Mouse (Mus musculus) hindbrain, embryonic 13.5 days (tissue): ENCODE measurements around the gene Gm4353. TPM values are rescaled to one million over a fixed set of nuclear protein-coding genes. Genes with fewer than 3 reads are reported as not detected.
"Not testable (repeated sequence)": the region's sequence is repeated elsewhere in the genome, so short reads cannot be mapped to it uniquely, and the experiment has no call there.

Experiments
- ATAC-seq: fragments of 200-750 bp; cut with Nextera tagmentation; 2 replicates; pipeline ENCODE4 v1.8.0; 2017; ENCODE audit warnings: moderate TSS enrichment; ENCODE audit not compliant: low FRiP score
- H3K27ac ChIP-seq: fragments of 300-500 bp; sonication (generic); 2 replicates; pipeline ENCODE4 v1.5.1; 2015; ENCODE audit warnings: inconsistent platforms, mild to moderate bottlenecking, moderate library complexity
- H3K27me3 ChIP-seq: fragments of 300-500 bp; sonication (generic); 2 replicates; pipeline ENCODE4 v1.6.1; 2015; ENCODE audit warnings: mild to moderate bottlenecking, inconsistent platforms
- H3K36me3 ChIP-seq: fragments of 300-500 bp; sonication (generic); 2 replicates; pipeline ENCODE4 v1.6.1; 2015; ENCODE audit warnings: mild to moderate bottlenecking, inconsistent platforms
- H3K4me1 ChIP-seq: fragments of 300-500 bp; sonication (generic); replicated peaks from 2 replicates; pipeline ENCODE4 v1.6.1; 2015; ENCODE audit warnings: inconsistent platforms
- H3K4me2 ChIP-seq: fragments of 300-500 bp; sonication (generic); 2 replicates; pipeline ENCODE4 v1.6.1; 2015; ENCODE audit warnings: inconsistent platforms, mild to moderate bottlenecking, moderate library complexity
- H3K4me3 ChIP-seq: fragments of 300-500 bp; sonication (generic); 2 replicates; pipeline ENCODE4 v1.5.1; 2015; ENCODE audit warnings: mild to moderate bottlenecking, inconsistent platforms
- H3K9ac ChIP-seq: fragments of 300-500 bp; sonication (generic); 2 replicates; pipeline ENCODE4 v1.6.1; 2015; ENCODE audit warnings: mild to moderate bottlenecking, inconsistent platforms
- H3K9me3 ChIP-seq: fragments of 300-500 bp; sonication (generic); 2 replicates; pipeline ENCODE4 v1.6.1; 2016; ENCODE audit warnings: inconsistent platforms
- WGBS: fragments of 180-500 bp; shearing (Covaris S2); methylation state at CpG from one replicate; pipeline ENCODE4 v1.1.7; 2015; 5-methylcytosine and 5-hydroxymethylcytosine counted together
- polyA plus RNA-seq: library from polyadenylated mRNA; unstranded; fragments of >200 nt; fragmentation: Nextera tagmentation; extraction: Ambion mirVana; gene quantifications from 2 replicates; pipeline ENCODE4 v1.2.1, GENCODE M21; 2015

Gm4353 gene
- polyA plus RNA-seq, result 0.60 and 1.2 TPM in 2 replicates

GRCm38 (mm10) chr7:116084366-116084765, at the start of gene Gm4353:
Gene Gm4353, minus strand, starts transcription at chr7:116084635.
- H3K36me3 ChIP-seq, H3K27ac ChIP-seq, H3K9me3 ChIP-seq, H3K9ac ChIP-seq, H3K4me1 ChIP-seq, H3K4me2 ChIP-seq, H3K27me3 ChIP-seq, ATAC-seq, H3K4me3 ChIP-seq: not testable (repeated sequence)
- 96% methylated on average over 11 of the region's 11 CpGs for WGBS

GRCm38 (mm10) chr7:116132078-116132477, 47.6 kb upstream of the Gm4353 start:
- 0 out of 2 replicates have a peak overlapping the region, but pooled peaks have one; percentile 65 for H3K27ac ChIP-seq
- H3K9ac ChIP-seq, result 0 out of 2 replicates have a peak overlapping the region, but pooled peaks have one; percentile 19

DNA sequence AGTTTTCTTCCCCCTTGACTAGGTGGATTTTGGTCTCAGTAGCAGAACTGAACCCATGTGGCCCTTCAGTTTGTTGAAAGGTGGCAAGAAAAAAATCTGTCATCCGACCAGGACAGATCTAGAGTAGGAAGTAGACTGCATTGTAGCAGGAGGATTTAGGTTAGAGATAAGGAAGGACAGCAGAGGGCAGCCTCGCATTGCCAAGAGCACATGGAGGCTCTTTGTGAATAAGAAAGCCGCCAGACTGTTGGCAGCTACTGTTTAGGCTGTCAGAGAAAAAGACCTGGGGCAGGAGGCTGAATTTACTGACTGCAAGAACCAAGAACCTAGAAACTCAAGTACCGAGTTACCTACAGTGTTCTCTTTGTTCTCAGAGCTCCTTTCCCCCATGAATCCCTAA, 47.0 kb upstream of the Gm4353 start:
- Histone ChIP-seq H3K36me3 (0 out of 2 replicates have a peak, but pooled peaks cover 1% of the 10 kb centered on the region), H3K4me3 (no peak overlapping the region), H3K4me2 (no peak overlapping the region), H3K27me3 (no peaks in the 10 kb centered on the region), H3K9ac (0 out of 2 replicates have a peak overlapping the region, but pooled peaks have one; percentile 19), H3K9me3 (no peaks in the 10 kb centered on the region), H3K4me1 (peaks cover 6% of the 10 kb centered on the region), H3K27ac (0 out of 2 replicates have a peak overlapping the region, but pooled peaks have one; percentile 65)
- peak; percentile 61; the same call in 1 of the 2 replicates for ATAC-seq
- WGBS, result 29% methylated on average over 4 of the region's 4 CpGs

More at GRCm38 (mm10) chr7:116132078-116132477, 47.6 kb upstream of the Gm4353 start:
- no peaks in the 10 kb centered on the region for H3K27me3 ChIP-seq
- H3K4me3 ChIP-seq, result no peak overlapping the region
- H3K4me2 ChIP-seq, result no peak overlapping the region
- WGBS, result 5% methylated on average over 5 of the region's 5 CpGs
- H3K9me3 ChIP-seq, result no peaks in the 10 kb centered on the region
- H3K36me3 ChIP-seq, result 0 out of 2 replicates have a peak, but pooled peaks cover 3% of the 10 kb centered on the region
- ATAC-seq, result peak; percentile 44; the same call in 1 of the 2 replicates
- peaks cover 6% of the 10 kb centered on the region for H3K4me1 ChIP-seq

DNA sequence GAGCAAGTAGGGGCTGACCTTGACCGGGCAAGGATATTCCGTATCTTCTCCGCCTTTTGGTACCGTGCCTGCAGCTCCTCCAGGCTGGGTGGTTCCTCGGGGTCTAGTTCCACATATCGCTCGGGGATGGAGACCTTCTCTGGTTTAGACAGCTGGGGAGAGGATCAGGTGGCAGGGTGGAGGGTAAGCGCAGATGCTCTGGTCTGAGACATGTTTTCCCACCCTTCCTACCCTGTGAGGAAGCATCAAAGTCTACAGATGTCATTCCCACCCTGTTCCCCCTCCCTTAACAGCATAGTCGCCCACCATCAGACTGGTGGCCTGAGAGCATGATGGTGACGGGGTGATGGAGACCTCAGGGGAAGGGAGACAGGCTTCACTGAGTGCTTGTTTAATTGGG, 44.9 kb upstream of the Gm4353 start:
- WGBS, result 89% methylated on average over 10 of the region's 10 CpGs
- Histone ChIP-seq H3K4me3 (no peak overlapping the region), H3K9ac (no peak overlapping the region), H3K4me2 (no peak overlapping the region), H3K27ac (no peak overlapping the region), H3K4me1 (peaks cover 6% of the 10 kb centered on the region), H3K36me3 (no peaks in the 10 kb centered on the region), H3K27me3 (no peaks in the 10 kb centered on the region), H3K9me3 (no peaks in the 10 kb centered on the region)
- ATAC-seq, result no peak

DNA sequence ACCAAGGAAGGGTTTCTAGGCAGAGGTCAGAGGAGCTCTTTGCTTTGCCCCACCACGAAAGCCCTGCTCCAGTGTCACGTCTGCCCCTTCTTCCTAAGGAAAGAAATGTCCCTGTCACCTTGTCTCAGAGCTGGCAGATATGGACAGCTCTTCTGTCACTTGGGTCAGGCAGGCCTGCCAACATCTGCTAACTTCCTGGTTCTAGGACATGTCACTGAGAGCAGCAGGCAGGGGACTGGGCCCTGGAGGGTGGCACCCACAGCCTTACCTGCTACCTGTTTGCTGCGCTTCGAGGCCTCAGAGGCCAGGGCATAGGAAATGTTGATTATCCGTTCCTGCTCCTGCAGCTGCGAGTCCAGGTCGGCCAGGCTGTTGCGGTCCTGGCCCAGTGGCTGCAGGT, 43.9 kb upstream of the Gm4353 start:
- no peak overlapping the region for H3K9ac ChIP-seq
- WGBS, result 97% methylated on average over 8 of the region's 8 CpGs
- no peak overlapping the region for H3K4me2 ChIP-seq
- no peak for ATAC-seq
- H3K4me3 ChIP-seq, result no peak overlapping the region
- no peaks in the 10 kb centered on the region for H3K36me3 ChIP-seq
- H3K9me3 ChIP-seq, result no peaks in the 10 kb centered on the region
- H3K27ac ChIP-seq, result no peak overlapping the region
- peaks cover 12% of the 10 kb centered on the region for H3K4me1 ChIP-seq
- H3K27me3 ChIP-seq, result no peaks in the 10 kb centered on the region

DNA sequence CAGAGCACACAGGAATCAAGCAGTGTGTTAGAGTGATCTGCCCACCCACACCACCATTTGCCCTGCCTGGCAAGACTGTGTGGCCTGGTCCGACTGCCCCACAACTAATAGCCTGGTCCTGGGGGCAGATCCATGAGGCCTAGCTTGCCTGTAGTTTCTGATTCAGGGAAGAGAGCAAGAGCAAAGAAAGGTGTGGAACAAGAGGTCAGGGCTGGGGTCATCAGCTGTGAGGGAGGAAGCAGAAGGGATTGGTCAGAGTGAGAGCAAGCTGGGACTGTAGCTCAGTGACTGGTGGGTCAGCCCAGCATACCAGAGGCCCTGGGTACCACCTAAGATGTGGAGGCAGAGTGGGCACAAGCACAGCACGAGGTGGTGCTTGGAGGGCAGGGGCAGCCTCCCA, 42.6 kb upstream of the Gm4353 start:
- Histone ChIP-seq H3K4me3 (no peak overlapping the region), H3K9me3 (no peaks in the 10 kb centered on the region), H3K4me2 (no peak overlapping the region), H3K27ac (no peak overlapping the region), H3K36me3 (no peaks in the 10 kb centered on the region), H3K4me1 (peaks cover 17% of the 10 kb centered on the region), H3K27me3 (no peaks in the 10 kb centered on the region; the same call in 1 of the 2 replicates), H3K9ac (no peak overlapping the region)
- no peak for ATAC-seq
- WGBS, result 87% methylated on average over 2 of the region's 2 CpGs

DNA sequence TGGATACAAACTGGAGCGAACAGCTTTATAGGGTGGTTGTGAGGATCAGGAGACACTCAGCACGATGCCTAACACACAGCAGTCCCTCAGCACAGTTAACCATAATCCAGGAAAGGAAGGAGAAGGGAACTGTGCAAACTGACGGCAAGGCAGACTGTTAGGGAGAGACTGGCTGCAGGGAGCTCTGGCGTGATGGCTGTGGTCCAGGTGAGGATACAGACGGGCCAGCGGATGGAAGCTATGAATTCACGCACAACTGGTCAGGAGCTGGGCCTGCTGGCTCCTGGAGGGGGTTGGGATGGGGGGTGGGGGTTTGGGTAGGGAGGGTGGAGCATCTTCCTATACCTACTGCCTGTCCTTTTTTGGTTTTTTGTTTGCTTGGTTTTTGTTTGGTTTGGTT, 41.2 kb upstream of the Gm4353 start:
- ATAC-seq, result no peak
- Histone ChIP-seq H3K27ac (no peak overlapping the region), H3K9me3 (no peaks in the 10 kb centered on the region), H3K4me2 (no peak overlapping the region), H3K4me1 (peaks cover 21% of the 10 kb centered on the region), H3K36me3 (no peaks in the 10 kb centered on the region), H3K9ac (no peak overlapping the region), H3K4me3 (no peak overlapping the region), H3K27me3 (peaks cover 6% of the 10 kb centered on the region; the same call in 1 of the 2 replicates)
- 84% methylated on average over 7 of the region's 7 CpGs for WGBS

- H3K4me2 ChIP-seq, result no peak overlapping the region
- H3K27me3 ChIP-seq, result peaks cover 6% of the 10 kb centered on the region; the same call in 1 of the 2 replicates
- H3K36me3 ChIP-seq, result no peaks in the 10 kb centered on the region
- ATAC-seq, result no peak
- no peak overlapping the region for H3K4me3 ChIP-seq
- no peak overlapping the region for H3K9ac ChIP-seq
- H3K27ac ChIP-seq, result no peak overlapping the region
- WGBS, result 89% methylated on average over 12 of the region's 12 CpGs
- H3K9me3 ChIP-seq, result no peaks in the 10 kb centered on the region
- peaks cover 21% of the 10 kb centered on the region for H3K4me1 ChIP-seq
Measured at GRCm38 (mm10) chr7:116124057-116124456, 39.6 kb upstream of the Gm4353 start.

DNA sequence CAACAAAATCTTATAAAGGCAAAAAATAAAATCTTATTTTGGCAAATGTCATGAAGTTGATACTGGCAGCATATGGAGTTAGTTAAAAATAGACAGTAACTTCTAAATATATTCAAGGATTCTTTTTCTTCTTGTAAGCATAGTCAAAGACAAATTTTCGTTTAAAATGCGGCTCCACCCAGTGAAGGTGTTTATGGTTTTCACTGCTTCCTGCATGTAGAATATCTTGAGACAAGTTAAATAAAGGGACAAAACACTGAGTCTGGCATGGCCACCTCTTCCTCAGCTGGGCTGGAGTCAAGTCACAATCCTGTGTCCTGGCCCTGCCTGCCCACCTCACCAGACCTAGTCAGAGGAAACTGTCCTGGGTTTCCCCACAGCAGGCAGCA, 39.2 kb upstream of the Gm4353 start:
- peaks cover 21% of the 10 kb centered on the region for H3K4me1 ChIP-seq
- no peak overlapping the region for H3K4me3 ChIP-seq
- H3K36me3 ChIP-seq, result no peaks in the 10 kb centered on the region
- WGBS, result 79% methylated on average over 2 of the region's 2 CpGs
- no peak overlapping the region for H3K4me2 ChIP-seq
- H3K9me3 ChIP-seq, result no peaks in the 10 kb centered on the region
- no peak overlapping the region for H3K9ac ChIP-seq
- no peak overlapping the region for H3K27ac ChIP-seq
- ATAC-seq, result no peak
- peaks cover 6% of the 10 kb centered on the region; the same call in 1 of the 2 replicates for H3K27me3 ChIP-seq

DNA sequence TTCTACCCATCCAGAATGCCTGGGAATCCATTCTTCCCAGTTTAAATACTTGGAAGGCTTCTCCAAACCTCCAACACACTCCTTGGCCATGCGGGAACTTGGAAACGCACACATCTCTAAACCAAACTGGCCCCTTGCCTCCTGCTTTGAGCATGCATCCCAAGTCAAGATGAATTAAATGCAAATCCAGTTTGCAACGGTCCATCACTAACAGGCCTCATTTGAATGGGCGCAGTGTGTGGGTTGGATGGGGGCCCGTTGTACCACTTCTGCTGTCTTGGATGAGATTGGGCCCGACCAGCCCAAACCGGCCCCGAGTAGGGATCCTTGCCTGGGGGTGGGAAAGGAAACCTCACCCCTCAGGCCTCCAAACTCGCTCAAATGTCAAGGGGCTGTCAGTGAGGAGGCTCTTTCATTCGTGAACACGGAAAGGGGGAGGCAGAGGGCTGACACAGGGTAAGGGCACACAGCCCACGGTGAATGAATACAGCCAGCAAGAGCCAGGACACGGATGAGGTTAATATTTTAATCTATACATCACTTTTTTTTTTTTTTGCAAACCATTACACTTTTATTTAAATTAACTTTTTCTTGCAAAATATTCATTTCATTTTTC, 38.7 kb upstream of the Gm4353 start:
- ATAC-seq, result peak; percentile 78

DNA sequence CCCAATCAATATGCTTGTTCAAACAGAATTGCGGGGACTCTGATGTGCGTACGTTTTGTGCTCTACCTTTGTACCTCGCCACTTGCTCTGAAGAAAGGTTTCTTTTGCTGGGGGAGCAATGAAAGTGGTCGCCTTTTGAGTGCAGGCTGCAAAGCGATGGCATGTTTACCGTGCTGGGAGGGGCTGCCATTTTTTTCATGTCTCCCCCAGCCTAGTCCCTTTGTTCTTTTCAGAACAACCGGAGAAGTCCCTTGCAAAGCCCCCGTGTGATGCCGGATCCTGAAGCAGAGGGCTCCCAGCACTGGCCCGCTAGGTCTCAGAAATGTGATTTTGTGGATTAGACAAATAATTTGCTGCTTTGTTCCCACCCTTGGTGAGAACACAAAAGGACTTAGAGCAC, 36.8 kb upstream of the Gm4353 start:
- Histone ChIP-seq H3K4me2 (no peak overlapping the region), H3K36me3 (no peaks in the 10 kb centered on the region), H3K4me1 (peaks cover 21% of the 10 kb centered on the region), H3K4me3 (no peak overlapping the region), H3K9ac (no peak overlapping the region), H3K27me3 (peaks cover 6% of the 10 kb centered on the region; the same call in 1 of the 2 replicates), H3K27ac (no peak overlapping the region), H3K9me3 (no peaks in the 10 kb centered on the region)
- ATAC-seq, result no peak
- WGBS, result 34% methylated on average over 11 of the region's 11 CpGs

More for the DNA sequence above, 38.7 kb upstream of the Gm4353 start:
- Histone ChIP-seq H3K4me2 (no peak overlapping the region), H3K4me1 (peaks cover 21% of the 10 kb centered on the region), H3K27ac (0 out of 2 replicates have a peak overlapping the region, but pooled peaks have one; percentile 14), H3K36me3 (no peaks in the 10 kb centered on the region), H3K4me3 (no peak overlapping the region), H3K27me3 (peaks cover 6% of the 10 kb centered on the region; the same call in 1 of the 2 replicates), H3K9me3 (no peaks in the 10 kb centered on the region), H3K9ac (no peak overlapping the region)
- 27% methylated on average over 13 of the region's 13 CpGs for WGBS

- no peaks in the 10 kb centered on the region for H3K36me3 ChIP-seq
- H3K9me3 ChIP-seq, result no peaks in the 10 kb centered on the region
- H3K27ac ChIP-seq, result no peak overlapping the region
- H3K4me3 ChIP-seq, result no peak overlapping the region
- H3K27me3 ChIP-seq, result peaks cover 6% of the 10 kb centered on the region; the same call in 1 of the 2 replicates
- H3K4me1 ChIP-seq, result peaks cover 21% of the 10 kb centered on the region
- no peak overlapping the region for H3K4me2 ChIP-seq
- 72% methylated on average over 4 of the region's 4 CpGs for WGBS
- H3K9ac ChIP-seq, result no peak overlapping the region
- no peak for ATAC-seq
Measured at GRCm38 (mm10) chr7:116120737-116121136, 36.3 kb upstream of the Gm4353 start.
